Mouse (Mus musculus): ENCODE measurements around the gene Sec61a1. TPM values are rescaled to one million over a fixed set of nuclear protein-coding genes. Genes with fewer than 3 reads are reported as not detected.

Gene Sec61a1
- polyA plus RNA-seq (2017; shearing (Covaris generic)), result 209 TPM

GRCm38 (mm10) chr6:88518404-88519263 is at the start of gene Sec61a1:
Gene Sec61a1 (minus strand): TSS chr6:88518905.

GRCm38 (mm10) chr6:88465181-88465920 is 53.4 kb downstream of the Sec61a1 start, which contains the start of gene Ruvbl1:
Gene Ruvbl1 (plus strand): TSS chr6:88465409.

Other genes with a start within 250 kb of the Sec61a1 start
- gene Eefsec, start 72.4 kb downstream of the Sec61a1 start, polyA plus RNA-seq (2017; shearing (Covaris generic)), result 66.2 TPM
- 52.3 TPM for gene Ruvbl1, start 53.5 kb downstream of the Sec61a1 start, polyA plus RNA-seq (2017; shearing (Covaris generic))
- not detected for gene Kbtbd12, start 119.0 kb upstream of the Sec61a1 start, polyA plus RNA-seq (2017; shearing (Covaris generic))
- not detected for gene Mgll, start 205.5 kb upstream of the Sec61a1 start, polyA plus RNA-seq (2017; shearing (Covaris generic))

Data from naive thymus-derived CD4-positive, alpha-beta T cell, adult 5 months (primary cell).